Mouse (Mus musculus): ENCODE measurements around the gene Kdm6b.

- no peak for TF ChIP-seq POLR2A (IDR thresholded peaks at IDR 0.05; ENCODE audit: insufficient read depth, low read length)
- no peak for TF ChIP-seq CTCF (IDR thresholded peaks at IDR 0.05; ENCODE audit: low read depth, low read length)
Measured at GRCm38 (mm10) chr11:69364910-69365309, 48.6 kb downstream of the Kdm6b start.

Measured in ES-Bruce4 (cell line).